Mouse (Mus musculus): ENCODE measurements around the gene R3hcc1l. TPM values are rescaled to one million over a fixed set of nuclear protein-coding genes. Genes with fewer than 3 reads are reported as not detected.
A peak's percentile ranks its signal among the peaks of the same experiment; 100 is the strongest.

The R3hcc1l gene
- 1 to 10 TPM; 9.6 to 9.8 TPM for total RNA-seq (2021)
- long read RNA-seq, experiment 1, full-length matches to known transcripts = 13 of 15 reads
- long read RNA-seq, experiment 1, partial matches to known transcripts = 0 of 15 reads
- long read RNA-seq, experiment 1, other reads (novel, unspliced or antisense) = 2 of 15 reads
- long read RNA-seq, experiment 2, full-length matches to known transcripts = 9 of 9 reads
- long read RNA-seq, experiment 2, partial matches to known transcripts = 0 of 9 reads
- long read RNA-seq, experiment 2, other reads (novel, unspliced or antisense) = 0 of 9 reads

GRCm38 (mm10) chr19:42518620-42519310 is at the start of gene R3hcc1l:
R3hcc1l (plus strand) TSS chr19:42518759.
- DNase-seq = peak; percentile 98
- intact Hi-C loops (cut with DNase I; ENCODE audit: low total_unique reads) = no loop called here

- no peak for DNase-seq
- intact Hi-C loops (cut with DNase I; ENCODE audit: low total_unique reads) = no loop called here
Measured at GRCm38 (mm10) chr19:42471571-42471970, 47.0 kb upstream of the R3hcc1l start.

GRCm38 (mm10) chr19:42472831-42473230 is 45.7 kb upstream of the R3hcc1l start:
- intact Hi-C loops (cut with DNase I; ENCODE audit: low total_unique reads) = no loop called here
- DNase-seq = no peak

GRCm38 (mm10) chr19:42477769-42478168 is 40.8 kb upstream of the R3hcc1l start:
- no peak for DNase-seq
- intact Hi-C loops (cut with DNase I; ENCODE audit: low total_unique reads) = no loop called here

- DNase-seq = no peak
Measured at GRCm38 (mm10) chr19:42478303-42478702, 40.3 kb upstream of the R3hcc1l start.

GRCm38 (mm10) chr19:42485443-42485842 is 33.1 kb upstream of the R3hcc1l start:
- intact Hi-C loops (cut with DNase I; ENCODE audit: low total_unique reads) = no loop called here
- no peak for DNase-seq

More at GRCm38 (mm10) chr19:42478303-42478702, 40.3 kb upstream of the R3hcc1l start:
- intact Hi-C loops (cut with DNase I; ENCODE audit: low total_unique reads) = no loop called here

GRCm38 (mm10) chr19:42487261-42487660 is 31.3 kb upstream of the R3hcc1l start:
- DNase-seq = no peak
- intact Hi-C loops (cut with DNase I; ENCODE audit: low total_unique reads) = no loop called here

- intact Hi-C loops (cut with DNase I; ENCODE audit: low total_unique reads) = no loop called here
- DNase-seq = no peak
Measured at GRCm38 (mm10) chr19:42493257-42493917, 25.2 kb upstream of the R3hcc1l start.

- intact Hi-C loops (cut with DNase I; ENCODE audit: low total_unique reads) = no loop called here
- DNase-seq = no peak
Measured at GRCm38 (mm10) chr19:42504156-42504555, 14.4 kb upstream of the R3hcc1l start.

GRCm38 (mm10) chr19:42509625-42510024 is 8.9 kb upstream of the R3hcc1l start:
- intact Hi-C loops (cut with DNase I; ENCODE audit: low total_unique reads) = no loop called here
- no peak for DNase-seq

- intact Hi-C loops (cut with DNase I; ENCODE audit: low total_unique reads) = no loop called here
- no peak for DNase-seq
Measured at GRCm38 (mm10) chr19:42510276-42511171, 8.0 kb upstream of the R3hcc1l start.

- intact Hi-C loops (cut with DNase I; ENCODE audit: low total_unique reads) = no loop called here
- no peak for DNase-seq
Measured at GRCm38 (mm10) chr19:42515656-42516055, 2.9 kb upstream of the R3hcc1l start.

GRCm38 (mm10) chr19:42516121-42516520 is 2.4 kb upstream of the R3hcc1l start:
- no peak for DNase-seq
- intact Hi-C loops (cut with DNase I; ENCODE audit: low total_unique reads) = no loop called here

- no peak for DNase-seq
- intact Hi-C loops (cut with DNase I; ENCODE audit: low total_unique reads) = no loop called here
Measured at GRCm38 (mm10) chr19:42517957-42518619, 471 bp upstream of the R3hcc1l start.

- intact Hi-C loops (cut with DNase I; ENCODE audit: low total_unique reads) = no loop called here
- DNase-seq = no peak
Measured at GRCm38 (mm10) chr19:42519760-42520159, 1.2 kb downstream of the R3hcc1l start.

- intact Hi-C loops (cut with DNase I; ENCODE audit: low total_unique reads) = no loop called here
- no peak for DNase-seq
Measured at GRCm38 (mm10) chr19:42524703-42525102, 6.1 kb downstream of the R3hcc1l start.

- intact Hi-C loops (cut with DNase I; ENCODE audit: low total_unique reads) = no loop called here
- DNase-seq = peak; percentile 34
Measured at GRCm38 (mm10) chr19:42529992-42530437, 11.5 kb downstream of the R3hcc1l start.

- no peak for DNase-seq
- intact Hi-C loops (cut with DNase I; ENCODE audit: low total_unique reads) = no loop called here
Measured at GRCm38 (mm10) chr19:42534427-42534826, 15.9 kb downstream of the R3hcc1l start.

- no peak for DNase-seq
- intact Hi-C loops (cut with DNase I; ENCODE audit: low total_unique reads) = no loop called here
Measured at GRCm38 (mm10) chr19:42537600-42537999, 19.0 kb downstream of the R3hcc1l start.
